Mouse (Mus musculus) ES-E14 (cell line): ENCODE data around the gene Dcx.

Experiments used
- CHD2 ChIP-seq: IDR thresholded peaks from 2 replicates; pipeline ENCODE4 v1.6.1; 2014; ENCODE audit warnings: mild to moderate bottlenecking, low read depth, low read length, inconsistent platforms
- HCFC1 ChIP-seq: IDR thresholded peaks from 2 replicates; pipeline ENCODE4 v1.6.1; 2012; ENCODE audit warnings: low read length, inconsistent platforms, borderline replicate concordance; ENCODE audit not compliant: insufficient read depth
- MAFK ChIP-seq: IDR thresholded peaks from 2 replicates; pipeline ENCODE4 v1.6.1; 2014; ENCODE audit warnings: mild to moderate bottlenecking, low read depth, low read length, inconsistent platforms; ENCODE audit not compliant: insufficient read depth
- ZNF384 ChIP-seq: IDR thresholded peaks from 2 replicates; pipeline ENCODE4 v1.6.1; 2012; ENCODE audit warnings: low read depth, low read length, inconsistent platforms

GRCm38 (mm10) chrX:143906699-143907471 lies 26.2 kb downstream of the Dcx start:
- TF ChIP-seq CHD2 (no peak), HCFC1 (no peak), MAFK (no peak), ZNF384 (no peak)
